Mouse (Mus musculus) heart, postnatal 0 days (tissue): ENCODE measurements around the gene Pcnx3. TPM values are rescaled to one million over a fixed set of nuclear protein-coding genes. Genes with fewer than 3 reads are reported as not detected.

Source experiments
- ATAC-seq: fragments of 200-750 bp; cut with Nextera tagmentation; 2 replicates; pipeline ENCODE4 v1.8.0; 2017; ENCODE audit warnings: low read depth, moderate number of reproducible peaks, moderate library complexity; ENCODE audit not compliant: insufficient read depth
- DNase-seq: peaks from one replicate; pipeline ENCODE4 v3.0.0-alpha.2; 2016; ENCODE audit warnings: low spot score
- H3K27ac ChIP-seq: fragments of 300-500 bp; sonication (generic); 2 replicates; pipeline ENCODE4 v1.5.1; 2014; ENCODE audit warnings: low read depth, mild to moderate bottlenecking
- H3K27me3 ChIP-seq: fragments of 300-500 bp; sonication (generic); 2 replicates; pipeline ENCODE4 v1.6.1; 2014; ENCODE audit warnings: low read length, mixed read lengths; ENCODE audit not compliant: control insufficient read depth, insufficient read depth
- H3K36me3 ChIP-seq: fragments of 300-500 bp; sonication (generic); replicated peaks from 2 replicates; pipeline ENCODE4 v1.6.1; 2014; ENCODE audit warnings: low read length, mixed read lengths; ENCODE audit not compliant: control insufficient read depth, insufficient read depth
- H3K4me1 ChIP-seq: fragments of 300-500 bp; sonication (generic); 2 replicates; pipeline ENCODE4 v1.6.1; 2014; ENCODE audit warnings: antibody characterized with exemption; ENCODE audit not compliant: control insufficient read depth, insufficient read depth
- H3K4me2 ChIP-seq: fragments of 300-500 bp; sonication (generic); 2 replicates; pipeline ENCODE4 v1.6.1; 2014; ENCODE audit warnings: low read depth, mild to moderate bottlenecking, low read length, moderate library complexity
- H3K4me3 ChIP-seq: fragments of 300-500 bp; sonication (generic); 2 replicates; pipeline ENCODE4 v1.5.1; 2014; ENCODE audit warnings: low read depth, low read length
- H3K9ac ChIP-seq: fragments of 300-500 bp; sonication (generic); replicated peaks from 2 replicates; pipeline ENCODE4 v1.6.1; 2014; ENCODE audit warnings: low read depth, low read length, mixed read lengths
- H3K9me3 ChIP-seq: fragments of 300-500 bp; sonication (generic); replicated peaks from 2 replicates; pipeline ENCODE4 v1.6.1; 2016; ENCODE audit warnings: low read length; ENCODE audit not compliant: control insufficient read depth
- CTCF ChIP-seq: IDR thresholded peaks from 2 replicates; pipeline ENCODE4 v1.5.1; 2016; ENCODE audit warnings: antibody characterized with exemption, control low read depth, low read depth
- EP300 ChIP-seq: IDR thresholded peaks from 2 replicates; pipeline ENCODE4 v1.6.1; 2016; ENCODE audit warnings: antibody characterized with exemption, low read depth
- WGBS: fragments of 180-500 bp; shearing (Covaris S2); extraction: QIAGEN DNeasy Blood & Tissue Kit; methylation state at CpG from one replicate; pipeline ENCODE4 v1.1.7; 2014; 5-methylcytosine and 5-hydroxymethylcytosine counted together
- polyA plus RNA-seq: library from polyadenylated mRNA; unstranded; fragments of >200 nt; fragmentation: Nextera tagmentation; extraction: Ambion mirVana; gene quantifications from 2 replicates; pipeline ENCODE4 v1.2.1, GENCODE M21; 2015
- total RNA-seq: library from RNA; depleted of rRNA; stranded (reverse); fragments of >200 nt; gene quantifications from 2 replicates; pipeline ENCODE4 v1.2.3, GENCODE M21; 2014; ENCODE audit warnings: low replicate concordance

Gene Pcnx3
- total and polyA plus RNA-seq, 2 experiments from 2014 or later: 6.7 to 35.9 TPM

GRCm38 (mm10) chr19:5728631-5729443 is 40.1 kb upstream of the Pcnx3 start:
- Histone ChIP-seq H3K36me3 (no peaks in the 10 kb centered on the region; the same call in 1 of the 2 replicates), H3K27ac (peak overlapping the region; percentile 85), H3K4me1 (peaks cover 32% of the 10 kb centered on the region), H3K9me3 (no peaks in the 10 kb centered on the region), H3K27me3 (no peaks in the 10 kb centered on the region), H3K4me2 (peak overlapping the region; percentile 86), H3K4me3 (peak overlapping the region; percentile 91), H3K9ac (peak overlapping the region; percentile 91)
- DNase-seq: peak; percentile 43
- WGBS: 6% methylated on average over 37 of the region's 37 CpGs
- ATAC-seq: no peak
- no peak for TF ChIP-seq EP300
- 0 out of 2 replicates have a peak, but pooled peaks have one; percentile 2 for TF ChIP-seq CTCF

GRCm38 (mm10) chr19:5727701-5728100 is 39.0 kb upstream of the Pcnx3 start:
- WGBS: 1% methylated on average over 14 of the region's 14 CpGs
- peaks cover 35% of the 10 kb centered on the region for H3K4me1 ChIP-seq
- no peaks in the 10 kb centered on the region for H3K9me3 ChIP-seq
- peak overlapping the region; percentile 86 for H3K4me2 ChIP-seq
- H3K27ac ChIP-seq: peak overlapping the region; percentile 95
- no peak for ATAC-seq
- H3K36me3 ChIP-seq: peaks cover 4% of the 10 kb centered on the region
- peak; percentile 95 for TF ChIP-seq CTCF
- peak; percentile 40; the same call in 1 of the 2 replicates for TF ChIP-seq EP300
- peak; percentile 78 for DNase-seq
- peak overlapping the region; percentile 21; the same call in 1 of the 2 replicates for H3K9ac ChIP-seq
- no peaks in the 10 kb centered on the region for H3K27me3 ChIP-seq
- H3K4me3 ChIP-seq: peak overlapping the region; percentile 91

GRCm38 (mm10) chr19:5726961-5727578 is 38.4 kb upstream of the Pcnx3 start:
- peak overlapping the region; percentile 86 for H3K4me2 ChIP-seq
- H3K36me3 ChIP-seq: peaks cover 10% of the 10 kb centered on the region
- TF ChIP-seq EP300 (no peak), CTCF (no peak)
- DNase-seq (no peak), ATAC-seq (no peak)
- H3K27ac ChIP-seq: peak overlapping the region; percentile 95
- no peaks in the 10 kb centered on the region for H3K27me3 ChIP-seq
- peak overlapping the region; percentile 91 for H3K4me3 ChIP-seq
- WGBS: 51% methylated on average over 15 of the region's 15 CpGs
- H3K9me3 ChIP-seq: no peaks in the 10 kb centered on the region
- peaks cover 35% of the 10 kb centered on the region for H3K4me1 ChIP-seq
- H3K9ac ChIP-seq: no peak overlapping the region

GRCm38 (mm10) chr19:5725767-5726515 is 37.2 kb upstream of the Pcnx3 start, which contains the start of gene Ehbp1l1:
Gene Ehbp1l1, minus strand, starts transcription at chr19:5726317.
- peak; percentile 34 for ATAC-seq
- H3K9ac ChIP-seq: peak within 1 kb of the TSS; percentile 85
- no peaks in the 10 kb centered on the region for H3K27me3 ChIP-seq
- H3K9me3 ChIP-seq: no peaks in the 10 kb centered on the region
- DNase-seq: peak; percentile 64
- H3K4me3 ChIP-seq: peak within 1 kb of the TSS; percentile 65
- H3K36me3 ChIP-seq: peaks cover 21% of the 10 kb centered on the region
- peak within 1 kb of the TSS; percentile 86 for H3K4me2 ChIP-seq
- TF ChIP-seq CTCF (no peak), EP300 (no peak; the same call in 1 of the 2 replicates)
- WGBS: 1% methylated on average over 49 of the region's 49 CpGs
- H3K27ac ChIP-seq: peak within 1 kb of the TSS; percentile 95
- H3K4me1 ChIP-seq: peaks cover 31% of the 10 kb centered on the region

GRCm38 (mm10) chr19:5725029-5725707 is 36.5 kb upstream of the Pcnx3 start:
- no peaks in the 10 kb centered on the region for H3K9me3 ChIP-seq
- DNase-seq (peak; percentile 90), ATAC-seq (peak; percentile 84)
- H3K4me2 ChIP-seq: peak overlapping the region; percentile 86
- H3K36me3 ChIP-seq: peaks cover 29% of the 10 kb centered on the region
- peak overlapping the region; percentile 95 for H3K27ac ChIP-seq
- WGBS: 9% methylated on average over 12 of the region's 12 CpGs
- peak overlapping the region; percentile 65 for H3K4me3 ChIP-seq
- TF ChIP-seq EP300 (peak; percentile 80), CTCF (no peak)
- peaks cover 28% of the 10 kb centered on the region for H3K4me1 ChIP-seq
- peak overlapping the region; percentile 85 for H3K9ac ChIP-seq
- H3K27me3 ChIP-seq: no peaks in the 10 kb centered on the region
